Mouse (Mus musculus) erythroid progenitor cell, adult 5-6 weeks (primary cell): ENCODE data around the gene 4933434E20Rik. TPM values are rescaled to one million over a fixed set of nuclear protein-coding genes. Genes with fewer than 3 reads are reported as not detected.

Experiments used
- ATAC-seq: replicated peaks from 2 replicates; pipeline ENCODE4 v1.8.0; 2016; ENCODE audit warnings: moderate number of reproducible peaks, mild to moderate bottlenecking, moderate TSS enrichment, inconsistent platforms; ENCODE audit not compliant: poor library complexity, low FRiP score, severe bottlenecking
- total RNA-seq, 2 experiments: library from RNA; stranded (forward) in 1 of 2; stranded (reverse) in 1 of 2; fragments of 150-400 nt in 1 of 2; fragments of 186-747, 209-891 nt in 1 of 2; gene quantifications; 2 replicates each; pipeline versions ENCODE4 v1.2.3 to v1.2.4; 2015 to 2017; ENCODE audit warnings: low replicate concordance in 2 of 2

4933434E20Rik gene
- total RNA-seq (2015; ENCODE audit: low replicate concordance) = 26.3 and 51.6 TPM in 2 replicates
- total RNA-seq (2017; ENCODE audit: low replicate concordance) = 28.5 and 29.4 TPM in 2 replicates

DNA sequence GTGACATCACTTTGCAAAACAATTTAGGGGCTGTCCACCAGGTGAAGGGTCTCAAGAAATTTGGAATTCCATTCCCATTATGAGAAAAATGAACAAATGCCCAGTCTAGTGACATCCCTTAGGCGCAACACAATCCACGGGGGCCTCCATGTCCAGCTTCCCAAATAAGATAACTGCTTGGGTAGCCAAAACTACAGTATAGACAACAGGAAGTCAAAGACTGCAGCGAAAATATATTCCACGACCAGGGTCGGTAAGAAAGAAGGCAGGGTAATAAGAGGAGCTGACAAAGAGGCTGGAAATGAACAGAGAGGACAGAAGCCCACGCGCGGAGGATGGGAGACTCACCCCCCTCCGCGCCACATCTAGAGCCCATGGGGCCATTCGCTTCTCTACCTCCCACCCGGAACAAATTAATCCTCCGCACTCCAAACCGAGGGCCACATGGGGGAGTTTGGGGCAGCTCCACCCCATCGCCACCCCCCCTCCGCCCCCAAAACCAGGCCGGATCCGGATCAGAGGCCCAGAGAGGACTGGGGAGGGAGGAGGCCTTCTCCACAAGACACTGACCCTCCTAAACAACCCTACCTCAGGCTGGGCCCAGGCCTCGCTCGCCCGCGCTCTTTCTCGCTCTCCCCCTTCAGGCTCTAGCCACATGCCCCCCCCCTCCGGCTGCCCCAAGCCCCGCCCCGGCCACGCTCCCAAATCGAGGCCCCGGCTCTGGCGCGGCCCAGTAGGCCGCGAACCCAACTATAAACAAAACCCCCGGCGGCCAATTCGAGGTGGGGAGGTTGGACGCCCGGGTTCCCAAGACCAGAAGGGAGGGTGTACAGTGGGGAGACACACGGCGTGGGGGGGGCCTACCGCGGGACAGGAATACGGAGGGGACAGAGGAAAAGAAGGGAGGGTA lies at the start of gene 4933434E20Rik:
TSS of gene 4933434E20Rik (plus strand) at position 196 of the 910 bp plus-strand sequence.
- peak; percentile 47 for ATAC-seq

GRCm38 (mm10) chr3:90004091-90004796 lies 47.2 kb upstream of the 4933434E20Rik start:
- no peak for ATAC-seq

- ATAC-seq = no peak
Measured at GRCm38 (mm10) chr3:90010291-90010690, 41.1 kb upstream of the 4933434E20Rik start.

DNA sequence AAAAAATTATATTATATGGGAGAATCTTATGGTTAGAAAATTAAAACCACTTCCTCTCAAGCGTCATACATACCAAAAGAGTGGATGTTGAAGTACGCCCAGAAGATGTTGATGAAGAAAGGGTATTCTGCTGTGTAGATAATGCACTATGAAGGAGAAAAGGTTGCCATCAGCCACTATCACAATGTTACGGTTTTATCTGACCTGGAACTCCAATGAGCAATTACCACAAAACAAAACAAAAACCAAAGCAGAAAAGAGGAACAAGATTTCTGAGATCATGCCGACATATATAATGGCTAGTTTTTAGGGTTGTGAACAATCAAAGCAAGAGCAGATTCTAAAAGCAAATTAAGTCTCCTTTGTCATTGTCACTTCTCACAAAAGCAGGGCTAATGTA lies 34.8 kb upstream of the 4933434E20Rik start:
- no peak for ATAC-seq

GRCm38 (mm10) chr3:90034653-90035052 lies 16.8 kb upstream of the 4933434E20Rik start:
- ATAC-seq = no peak

GRCm38 (mm10) chr3:90036263-90036662 lies 15.2 kb upstream of the 4933434E20Rik start:
- ATAC-seq = no peak

DNA sequence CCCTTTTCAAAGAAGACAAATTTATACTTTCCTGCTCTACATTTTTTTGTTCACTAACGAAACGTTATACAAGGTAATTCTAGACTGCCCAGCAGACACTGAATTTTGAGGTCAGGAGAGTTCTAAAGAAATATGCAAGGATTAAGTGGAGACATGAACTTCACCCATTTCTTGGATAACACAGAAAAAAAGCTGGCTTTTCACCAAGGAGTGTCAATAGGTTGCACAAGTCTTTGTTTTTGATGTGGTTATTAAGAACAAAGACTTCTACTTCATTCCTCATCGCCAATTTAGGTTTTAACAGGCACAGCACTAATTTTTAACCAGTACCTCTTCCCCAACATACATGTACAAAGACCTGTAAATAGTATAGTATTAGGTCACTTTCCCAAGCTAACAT lies 1.7 kb upstream of the 4933434E20Rik start:
- ATAC-seq = no peak

DNA sequence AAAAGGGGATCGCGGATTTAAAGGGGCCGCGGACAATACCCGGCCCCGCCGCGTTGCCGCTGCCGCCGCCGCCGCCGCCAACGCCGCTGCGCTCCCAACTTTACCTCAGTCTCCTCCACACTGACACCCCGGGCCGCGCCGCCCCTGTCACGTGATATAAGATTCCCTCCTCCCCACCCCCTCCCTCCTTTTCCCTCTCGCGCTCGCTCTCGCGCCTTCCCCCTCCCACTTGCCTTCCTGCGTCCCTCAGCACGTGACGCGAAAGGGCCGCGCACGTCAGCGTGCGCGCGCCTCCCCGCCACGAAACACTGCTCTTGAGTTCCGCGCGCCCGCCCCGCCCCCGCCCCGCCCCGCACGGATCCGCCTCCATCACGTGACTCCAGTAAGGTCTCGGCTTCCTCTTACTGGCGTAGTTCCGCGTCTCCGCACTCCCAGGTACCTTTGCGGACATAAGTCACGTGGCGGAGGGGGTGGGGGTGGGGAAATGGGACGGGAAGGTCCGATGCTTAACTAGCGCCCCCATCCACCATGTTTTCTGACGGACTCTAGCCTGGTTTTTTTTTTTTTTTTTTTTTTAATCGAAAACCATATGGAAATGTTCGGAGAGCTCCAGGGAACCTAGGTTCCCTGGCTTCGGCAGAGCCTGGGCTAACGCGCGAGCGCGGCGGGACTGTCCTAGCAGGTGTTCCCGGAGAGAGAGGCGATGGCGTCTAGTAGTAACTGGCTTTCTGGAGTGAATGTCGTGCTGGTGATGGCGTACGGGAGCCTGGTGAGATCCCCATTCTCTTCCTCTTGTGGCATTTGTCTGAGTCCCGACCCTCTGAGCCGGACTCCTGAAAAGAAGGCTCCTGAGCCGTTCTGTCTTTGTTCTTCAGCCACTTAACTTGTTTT lies 1.2 kb downstream of the 4933434E20Rik start, which contains the start of gene Ubap2l:
TSS of gene Ubap2l (minus strand) at position 278 of the 891 bp plus-strand sequence.
- ATAC-seq = peak; percentile 87

GRCm38 (mm10) chr3:90061549-90061948 lies 10.1 kb downstream of the 4933434E20Rik start:
- no peak for ATAC-seq

DNA sequence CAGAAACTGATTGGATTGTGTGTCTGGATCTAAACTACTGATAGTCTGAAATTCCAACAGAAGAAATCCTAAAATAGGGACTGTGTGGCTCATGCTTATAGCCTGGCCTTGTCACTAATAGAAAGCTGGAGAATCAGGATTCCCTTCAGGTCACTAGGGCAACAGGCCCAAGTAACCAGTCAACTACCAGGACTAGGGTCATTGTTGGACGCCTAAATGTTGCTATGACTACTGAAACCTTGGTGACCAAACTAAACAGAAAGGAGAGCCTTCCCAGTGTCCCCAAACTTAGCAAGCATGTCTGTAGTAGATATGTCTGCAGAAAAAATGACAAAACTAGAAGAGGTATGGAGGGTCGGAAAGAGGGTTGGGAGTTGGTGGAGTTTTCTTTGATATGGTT lies 11.1 kb downstream of the 4933434E20Rik start:
- ATAC-seq = no peak

DNA sequence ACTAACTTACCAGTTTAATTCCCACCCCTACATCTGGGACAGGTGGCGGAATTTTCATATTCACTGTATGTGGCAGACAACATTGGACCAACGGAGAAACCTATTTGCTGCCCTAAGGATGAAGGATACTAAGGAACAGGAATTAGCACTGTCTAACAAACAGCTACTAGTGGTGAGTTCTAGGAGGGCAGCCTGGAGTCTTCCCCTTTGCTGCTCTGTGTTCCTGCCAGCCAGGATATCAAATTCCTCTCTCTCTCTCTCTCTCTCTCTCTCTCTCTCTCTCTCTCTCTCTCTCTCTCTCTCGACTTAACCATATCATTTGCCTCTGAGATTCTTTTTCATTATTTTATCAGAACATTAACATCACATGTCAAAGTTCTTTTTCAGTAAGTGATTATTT lies 12.9 kb downstream of the 4933434E20Rik start:
- no peak for ATAC-seq

DNA sequence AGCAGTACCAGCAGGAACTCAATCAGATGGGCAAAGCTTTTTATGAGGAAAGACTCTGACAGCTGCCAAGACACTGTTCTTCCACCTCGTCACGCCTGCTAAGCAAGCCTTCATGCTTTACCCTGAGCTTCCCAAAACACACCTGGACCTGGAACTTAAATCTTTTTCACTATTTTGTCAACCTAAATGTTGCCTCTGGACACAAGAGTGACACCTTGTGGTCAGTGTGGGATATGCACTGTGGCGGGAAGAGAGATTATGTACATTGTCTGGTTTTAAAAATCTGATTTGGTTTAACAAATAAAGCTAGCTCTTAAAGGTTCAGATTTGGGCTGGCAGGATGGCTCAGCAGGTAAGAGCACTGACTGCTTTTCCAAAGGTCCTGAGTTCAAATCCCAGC lies 14.1 kb downstream of the 4933434E20Rik start:
- peak; percentile 75 for ATAC-seq

DNA sequence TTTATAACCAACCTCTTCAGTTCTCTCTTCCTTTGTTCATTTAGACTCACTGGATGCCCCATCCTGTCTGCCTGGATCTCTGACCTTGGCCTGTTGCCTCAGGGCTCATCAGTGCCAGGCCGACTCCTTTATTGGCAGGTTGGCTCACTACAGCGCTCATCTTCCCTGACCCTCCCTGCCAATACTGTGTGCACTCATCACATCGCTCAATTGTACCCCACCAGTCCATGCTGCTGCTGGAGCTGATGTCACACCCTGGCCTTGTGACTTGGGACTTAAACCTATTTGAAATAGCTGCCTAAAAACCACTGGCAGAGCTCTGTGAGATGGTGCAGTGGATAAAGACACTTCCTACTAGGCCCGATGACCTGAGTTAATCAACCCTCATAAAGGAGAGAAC lies 16.4 kb downstream of the 4933434E20Rik start:
- no peak for ATAC-seq

GRCm38 (mm10) chr3:90069688-90070087 lies 18.3 kb downstream of the 4933434E20Rik start:
- no peak for ATAC-seq

- no peak for ATAC-seq
Measured at GRCm38 (mm10) chr3:90072294-90072693, 20.9 kb downstream of the 4933434E20Rik start, which contains the start of gene Tpm3. Gene Tpm3, plus strand, starts transcription at chr3:90072649.

DNA sequence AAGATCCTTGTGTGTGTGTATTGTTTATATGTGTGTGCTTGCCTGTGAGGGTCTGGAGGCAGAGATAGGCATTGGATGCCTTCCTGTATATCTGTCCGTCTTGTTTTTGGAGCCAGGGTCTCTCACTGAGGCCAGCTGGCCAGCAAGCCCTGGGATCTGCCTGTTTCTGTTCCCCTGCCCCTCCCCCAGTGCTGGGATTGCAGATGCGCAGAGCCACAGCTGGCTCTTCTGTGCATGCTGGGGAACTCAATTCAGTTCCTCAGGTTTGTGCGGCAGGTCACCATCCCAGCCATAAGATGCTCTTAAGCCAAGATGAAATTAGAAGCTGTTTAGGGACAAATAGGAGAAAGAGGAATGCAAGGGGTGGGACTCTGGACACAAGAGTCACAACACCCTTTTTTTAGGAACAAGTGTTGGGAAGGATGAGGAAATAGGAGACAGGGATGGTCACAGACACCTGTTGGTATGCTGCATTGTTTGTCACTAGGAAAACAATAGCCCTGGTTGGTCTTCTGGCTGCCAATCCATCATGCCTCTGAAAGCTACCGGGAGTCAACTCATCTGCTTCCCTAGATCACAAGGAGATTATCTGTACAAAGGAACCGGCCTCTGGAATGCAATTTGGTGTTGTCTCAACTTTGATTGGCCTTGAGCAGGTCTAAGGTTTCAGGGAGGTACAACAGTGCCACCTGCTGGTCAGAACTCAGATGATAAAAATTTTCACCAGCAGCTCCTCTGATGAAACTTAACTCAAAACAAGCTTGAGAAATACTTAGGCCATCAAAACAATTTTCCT lies 25.7 kb downstream of the 4933434E20Rik start:
- no peak for ATAC-seq

GRCm38 (mm10) chr3:90078224-90078623 lies 26.8 kb downstream of the 4933434E20Rik start:
- no peak for ATAC-seq

DNA sequence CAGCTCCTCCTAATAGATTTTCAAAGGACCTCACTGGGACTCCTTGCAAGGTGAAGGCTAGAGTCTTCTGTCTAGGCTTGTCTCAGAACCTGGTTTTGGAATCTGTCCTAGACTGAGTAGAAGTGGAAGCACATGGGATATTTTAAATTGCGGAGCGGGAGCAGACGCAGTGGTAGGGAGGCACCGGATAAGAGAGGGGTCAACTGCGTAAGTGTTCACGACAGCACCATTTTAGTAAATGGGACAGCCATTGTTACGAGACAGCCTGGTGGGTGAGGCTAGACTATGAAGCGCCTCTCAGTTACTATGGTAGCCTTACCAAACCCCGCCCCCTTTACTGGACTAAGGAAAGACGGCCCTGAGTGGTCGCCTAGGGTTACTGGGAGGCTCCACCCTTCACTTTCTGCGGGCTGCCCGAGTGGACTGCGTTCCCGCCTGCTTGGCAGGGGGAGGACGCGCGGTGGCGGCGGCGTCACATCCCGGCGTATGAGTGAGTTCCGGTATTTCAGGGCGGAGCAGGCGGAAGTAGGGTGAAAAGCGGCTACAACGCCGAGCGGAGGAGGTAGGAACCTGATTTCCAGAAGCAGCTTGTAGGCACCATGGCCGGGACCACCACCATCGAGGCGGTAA lies 27.8 kb downstream of the 4933434E20Rik start:
- ATAC-seq = peak; percentile 92
